Mouse (Mus musculus): ENCODE data around the gene Krt33a.

Krt33a gene

DNA sequence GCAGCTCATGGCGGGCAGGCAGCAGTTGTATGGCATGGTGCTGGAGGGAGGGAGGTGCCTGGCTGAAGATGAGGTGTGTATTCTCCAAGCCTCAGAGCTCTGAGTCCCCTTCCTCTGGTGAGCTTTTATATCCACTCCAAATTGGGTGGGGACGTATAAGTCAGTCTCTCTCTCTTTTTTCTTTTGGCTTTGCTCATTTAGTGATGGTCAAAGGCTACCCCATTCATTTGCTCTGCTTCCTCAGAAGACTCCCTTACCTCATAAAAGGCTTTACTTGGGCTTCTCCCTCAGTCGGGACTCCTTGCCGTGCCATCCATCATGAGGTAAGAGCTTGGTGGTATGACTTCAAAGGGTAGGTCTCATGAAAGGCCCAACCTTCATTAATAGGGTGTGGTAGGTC is at the start of gene Krt33a:
Gene Krt33a, minus strand, starts transcription at position 101 of the 400 bp plus-strand sequence.
- no peak for DNase-seq (ENCODE audit: low read depth, low spot score)

- DNase-seq (ENCODE audit: low read depth, low spot score): no peak
These were observed 42.9 kb upstream of the Krt33a start for GRCm38 (mm10) chr11:100058875-100059274.

DNA sequence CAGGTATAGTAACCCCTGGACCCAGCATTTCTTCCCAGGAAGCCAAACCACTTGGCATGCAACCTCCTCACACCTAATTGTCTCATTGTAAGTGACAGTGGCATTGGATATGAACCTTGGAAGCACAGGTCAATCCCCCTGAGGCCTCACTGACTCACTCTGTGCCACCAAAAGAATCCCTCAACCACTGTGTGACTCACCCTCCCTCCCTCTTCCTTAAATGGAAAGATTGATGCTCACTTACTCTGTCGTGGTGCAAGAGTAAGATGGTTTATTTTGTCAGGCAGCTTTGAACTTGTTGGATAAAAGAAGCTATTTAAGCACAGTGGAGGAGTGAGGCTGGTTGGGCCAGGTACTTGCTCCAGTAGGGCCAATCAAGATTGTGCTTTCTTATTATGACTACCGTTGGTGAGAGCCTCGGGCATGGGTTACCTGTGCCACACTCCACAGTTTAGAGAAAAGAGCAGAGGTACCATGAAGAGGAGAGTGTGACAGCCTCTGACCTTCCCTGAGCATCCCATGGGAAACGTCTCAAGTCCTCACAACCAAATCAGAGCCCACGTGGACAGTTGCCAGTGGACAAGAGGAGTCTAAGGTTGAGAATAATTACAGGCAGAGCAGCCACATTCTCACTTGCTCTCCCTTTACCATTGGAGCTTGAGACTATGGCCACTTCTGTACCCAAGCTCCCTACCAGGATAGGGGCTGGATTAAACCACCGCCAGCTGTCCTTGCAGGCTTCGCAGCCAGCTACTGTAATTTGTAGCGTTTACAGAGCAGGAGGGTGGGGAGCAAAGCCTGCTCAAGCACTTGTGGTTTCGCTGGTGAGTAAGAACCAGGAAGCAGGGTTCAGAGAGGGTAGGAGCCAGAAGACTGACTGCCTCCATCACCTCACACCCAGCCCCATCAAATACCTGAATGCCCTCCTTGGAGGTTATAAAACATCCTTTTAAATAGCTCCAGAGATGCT is 40.0 kb upstream of the Krt33a start:
- DNase-seq (ENCODE audit: low read depth, low spot score): no peak

GRCm38 (mm10) chr11:100050451-100050850 is 34.4 kb upstream of the Krt33a start, which contains the start of gene Krt31:
Gene Krt31, minus strand, starts transcription at chr11:100050551.
- DNase-seq (ENCODE audit: low read depth, low spot score): no peak

DNA sequence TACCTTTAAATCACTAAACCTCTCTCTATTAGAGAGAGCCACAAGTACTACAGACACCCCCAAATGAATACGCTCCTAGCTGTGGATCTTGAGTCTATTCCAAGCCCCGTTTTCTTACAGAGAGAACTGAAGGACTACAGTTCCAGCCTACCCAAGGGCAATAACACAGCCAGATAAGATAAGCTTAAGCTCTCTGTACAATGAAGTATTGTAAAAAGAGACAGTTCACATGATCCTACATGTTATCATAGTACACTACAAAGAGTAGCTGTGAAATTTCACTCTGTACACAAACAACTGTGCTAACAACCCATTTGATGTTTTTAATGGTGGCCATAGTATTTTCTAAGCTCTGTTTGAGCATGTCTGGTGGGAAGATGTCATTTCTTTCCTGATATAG is 31.2 kb upstream of the Krt33a start:
- DNase-seq (ENCODE audit: low read depth, low spot score): no peak

DNA sequence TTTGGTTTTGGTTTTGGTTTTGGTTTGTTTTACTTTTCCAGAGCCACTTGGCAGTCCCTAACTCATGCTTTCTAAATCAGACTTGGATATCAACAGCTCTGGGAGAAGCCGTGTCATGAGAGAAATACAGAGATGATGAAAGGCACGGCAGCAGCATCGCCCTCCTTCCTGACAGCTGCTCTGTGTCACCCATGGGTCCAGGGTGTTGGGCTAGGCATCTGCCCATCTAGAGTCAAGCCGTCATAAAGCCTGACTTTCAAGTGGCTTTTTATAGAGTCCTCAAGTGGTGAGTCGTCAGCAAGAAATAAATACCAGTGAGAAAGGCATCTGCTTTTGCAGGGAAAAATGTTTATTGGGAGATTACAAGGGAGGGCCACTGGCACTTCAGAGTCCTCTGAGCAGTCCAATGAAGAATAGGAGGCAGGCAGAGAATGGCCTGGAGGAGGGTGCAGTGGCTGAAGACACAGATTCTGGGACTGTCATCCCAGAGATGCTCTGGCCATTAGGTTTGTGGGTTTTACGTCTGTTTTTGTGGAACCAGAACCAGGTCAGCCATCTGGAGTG is 30.4 kb upstream of the Krt33a start:
- DNase-seq (ENCODE audit: low read depth, low spot score): no peak

GRCm38 (mm10) chr11:100041454-100041853 is 25.4 kb upstream of the Krt33a start, which contains the start of gene Krt34:
Gene Krt34, minus strand, starts transcription at chr11:100041554.
- no peak for DNase-seq (ENCODE audit: low read depth, low spot score)

GRCm38 (mm10) chr11:100029768-100030167 is 13.8 kb upstream of the Krt33a start, which contains the start of gene Krt33b:
Gene Krt33b, minus strand, starts transcription at chr11:100029868.
- DNase-seq (ENCODE audit: low read depth, low spot score): no peak

DNA sequence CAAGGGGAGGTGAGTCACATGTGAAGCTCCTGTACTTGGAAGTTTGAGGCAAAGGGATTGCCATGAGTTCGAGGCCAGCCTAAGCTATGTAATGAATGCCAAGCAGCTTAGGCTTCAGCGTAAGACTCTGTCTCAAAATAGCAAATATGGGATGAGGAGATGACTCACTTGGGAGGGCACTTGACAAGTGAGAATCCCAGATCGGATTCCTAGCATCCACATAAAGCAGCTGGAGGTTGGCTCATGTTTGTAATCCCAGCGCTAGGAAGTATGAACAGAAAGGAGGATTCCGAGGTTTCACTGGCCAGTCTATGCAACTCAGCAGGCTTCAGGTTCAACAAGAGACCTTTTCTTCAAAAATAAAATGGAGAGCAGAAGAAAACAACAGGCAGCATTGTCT is 5.4 kb upstream of the Krt33a start:
- DNase-seq (ENCODE audit: low read depth, low spot score): no peak

GRCm38 (mm10) chr11:100019466-100019865 is 3.5 kb upstream of the Krt33a start:
- no peak for DNase-seq (ENCODE audit: low read depth, low spot score)

DNA sequence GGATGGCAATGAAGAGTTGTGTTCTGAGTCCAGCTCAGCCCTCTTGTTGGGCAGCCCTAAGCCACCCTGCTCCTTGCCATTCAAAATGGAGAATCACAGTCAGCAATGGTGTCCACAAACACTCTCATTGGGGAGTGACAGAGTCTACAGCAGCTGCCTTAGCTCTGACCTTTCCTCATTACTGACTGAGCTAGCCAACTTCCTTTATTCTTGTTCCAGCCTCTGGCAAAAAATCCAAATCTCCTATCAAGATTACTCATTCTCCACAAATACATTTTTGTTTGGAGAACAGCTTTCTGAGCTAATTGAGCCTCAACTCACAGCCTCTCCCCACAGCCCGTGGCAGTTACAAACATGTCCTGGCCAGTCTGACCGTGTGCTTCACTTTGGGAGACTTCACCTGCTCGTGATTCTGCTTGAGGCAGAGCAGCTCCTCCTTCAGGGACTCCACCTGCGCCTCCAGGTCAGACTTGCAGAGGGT is 2.3 kb downstream of the Krt33a start:
- DNase-seq (ENCODE audit: low read depth, low spot score): no peak

DNA sequence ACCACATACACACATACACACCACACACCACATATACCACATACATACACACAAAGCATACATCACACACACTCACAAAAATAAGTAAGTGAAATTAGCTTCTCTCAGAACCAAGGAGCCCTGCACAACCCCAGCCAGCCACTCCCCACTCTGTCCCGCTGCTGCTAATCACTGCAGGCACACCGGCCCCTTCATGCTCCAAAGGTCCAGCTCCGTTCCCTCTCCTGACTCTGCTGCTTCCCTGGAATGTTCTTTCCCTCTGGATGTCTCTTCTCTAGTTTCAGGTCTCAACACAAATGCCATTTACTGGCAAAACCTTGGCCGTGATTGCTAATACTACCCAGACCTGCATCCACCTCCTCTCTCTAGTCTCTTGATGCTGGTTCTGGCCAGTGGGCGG is 5.3 kb downstream of the Krt33a start:
- DNase-seq (ENCODE audit: low read depth, low spot score): no peak

GRCm38 (mm10) chr11:100008336-100008735 is 7.7 kb downstream of the Krt33a start:
- DNase-seq (ENCODE audit: low read depth, low spot score): no peak

DNA sequence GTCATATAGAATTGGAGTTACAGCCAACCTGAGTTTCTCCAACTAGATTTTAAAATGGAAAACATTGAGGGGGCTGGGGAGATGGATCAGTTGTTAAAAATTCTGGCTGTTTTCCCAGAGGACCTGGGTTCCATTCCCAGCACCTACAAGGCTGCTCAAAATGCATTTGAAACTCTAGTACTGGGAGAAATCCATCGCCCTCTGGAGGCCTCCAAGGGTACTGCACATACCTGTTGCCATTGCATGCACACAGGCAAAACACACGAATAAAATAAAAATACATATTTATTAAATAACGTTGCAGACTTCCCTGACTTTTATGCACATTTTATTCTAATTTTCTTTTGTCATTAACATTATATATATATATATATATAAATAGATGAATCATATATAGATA is 9.4 kb downstream of the Krt33a start:
- no peak for DNase-seq (ENCODE audit: low read depth, low spot score)

DNA sequence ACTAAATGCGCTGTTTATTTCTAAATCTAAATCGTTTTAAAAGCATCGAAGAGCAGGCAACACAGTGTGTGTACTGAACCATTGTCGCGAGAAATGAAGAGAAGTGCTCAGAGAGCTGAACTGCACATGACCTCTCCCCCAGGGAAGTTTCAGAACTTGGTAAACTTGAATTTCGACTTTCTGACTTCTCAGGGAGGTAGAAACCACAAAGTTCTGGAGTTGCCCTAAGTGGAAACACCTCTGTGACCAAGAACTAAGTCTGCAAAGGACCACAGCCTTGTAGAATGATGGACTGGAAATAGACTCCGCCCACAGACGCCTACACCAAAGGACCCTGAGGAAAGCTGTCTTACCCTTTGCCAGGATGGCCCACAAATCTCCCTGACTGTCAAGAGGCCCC is 10.1 kb downstream of the Krt33a start:
- DNase-seq (ENCODE audit: low read depth, low spot score): no peak

DNA sequence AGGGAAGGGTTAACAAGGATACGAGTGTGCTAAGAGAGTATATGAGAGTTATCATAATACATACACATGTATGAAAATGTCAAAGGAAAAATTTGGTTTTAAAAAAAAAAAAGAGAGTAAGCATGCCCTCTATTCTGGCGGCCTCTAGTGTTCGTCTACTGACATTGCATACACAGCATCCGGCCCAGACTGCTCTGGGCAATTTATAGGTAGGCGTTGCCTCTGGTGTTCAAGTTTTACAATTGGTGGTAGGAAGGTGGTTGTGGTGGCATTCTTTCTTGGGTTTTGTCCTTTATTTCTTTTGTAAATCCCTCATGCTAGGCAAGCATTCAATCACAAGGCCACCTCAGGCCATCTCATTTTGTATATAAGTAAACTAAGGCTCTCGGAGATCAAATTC is 11.2 kb downstream of the Krt33a start:
- no peak for DNase-seq (ENCODE audit: low read depth, low spot score)

DNA sequence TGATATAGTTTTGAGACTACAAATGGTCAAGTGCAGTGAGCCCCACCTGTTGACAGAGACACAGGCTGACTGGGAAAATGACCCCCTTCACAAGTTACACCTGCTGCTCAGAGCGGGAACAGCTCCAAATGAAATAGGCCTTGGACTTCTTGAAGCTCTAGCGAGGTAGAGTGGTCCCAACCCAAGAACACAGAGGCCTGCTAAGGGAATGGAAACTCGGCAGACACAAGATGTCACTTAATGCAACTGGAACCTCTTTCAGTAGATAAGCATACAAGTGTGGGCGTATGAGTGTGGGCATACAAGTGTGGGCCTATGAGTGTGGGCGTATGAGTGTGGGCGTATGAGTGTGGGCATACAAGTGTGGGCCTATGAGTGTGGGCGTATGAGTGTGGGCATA is 16.9 kb downstream of the Krt33a start:
- no peak for DNase-seq (ENCODE audit: low read depth, low spot score)

DNA sequence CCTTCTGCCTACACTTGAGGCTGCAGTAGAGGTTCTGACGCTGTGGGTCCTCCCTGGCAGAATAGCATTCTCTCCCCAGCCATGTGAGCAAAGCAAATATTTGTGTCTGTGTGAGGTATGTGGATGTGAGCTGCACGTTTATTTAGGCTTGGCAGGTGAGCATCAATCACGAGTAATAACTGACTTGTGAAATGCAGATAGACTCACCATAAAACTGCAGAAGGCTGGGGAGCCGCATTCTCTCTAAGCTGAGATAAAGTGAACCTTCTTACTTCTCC is 21.7 kb downstream of the Krt33a start:
- no peak for DNase-seq (ENCODE audit: low read depth, low spot score)

- no peak for DNase-seq (ENCODE audit: low read depth, low spot score)
These were observed 22.2 kb downstream of the Krt33a start, which contains the start of gene Krtap17-1 for GRCm38 (mm10) chr11:99993620-99994383. Gene Krtap17-1, minus strand, starts transcription at chr11:99993994.

GRCm38 (mm10) chr11:99990571-99990970 is 25.4 kb downstream of the Krt33a start:
- no peak for DNase-seq (ENCODE audit: low read depth, low spot score)

- DNase-seq (ENCODE audit: low read depth, low spot score): no peak
These were observed 26.1 kb downstream of the Krt33a start for GRCm38 (mm10) chr11:99989881-99990405.

DNA sequence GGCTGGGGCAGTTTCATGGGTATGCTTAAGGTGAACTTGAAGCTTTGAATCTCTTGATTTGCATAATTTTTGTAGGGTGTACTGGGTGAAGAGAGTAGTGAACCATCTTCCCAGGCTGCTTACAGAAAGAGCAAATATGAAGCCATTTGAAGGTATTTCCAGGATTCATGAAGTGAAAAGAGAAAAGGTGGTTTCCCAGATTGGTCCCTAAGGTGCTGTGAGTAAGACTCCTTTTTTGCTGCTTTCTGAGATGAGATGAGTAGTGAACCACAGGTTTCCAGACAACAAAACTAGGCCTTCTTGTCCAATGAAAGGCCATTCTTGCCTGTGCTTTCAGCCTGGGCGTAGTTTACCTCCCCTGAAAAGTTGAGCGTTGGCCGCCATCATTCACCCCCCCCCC is 27.5 kb downstream of the Krt33a start:
- DNase-seq (ENCODE audit: low read depth, low spot score): no peak
